24 mouse cellular contexts compared by ENCODE assay signal in genomic region chr16:88569732-88570131, GRCm38 (mm10). TPM values are rescaled to one million over a fixed set of nuclear protein-coding genes. Genes with fewer than 3 reads are reported as not detected.
"Had no signal": no experiment of that assay in that cellular context is flagged by ENCODE, and none has a peak within 500 bp of the region (broad histone marks: within the 10 kb centered on the region; RNA-seq: fewer than 3 reads in every experiment).

No protein-coding gene starts in this region.

- H3K9ac ChIP-seq: lung, embryonic 14.5 days; midbrain, embryonic 12.5 days; neural tube, embryonic 13.5 days; neural tube, embryonic 15.5 days had no signal

- H3K4me2 ChIP-seq: lung, embryonic 14.5 days; midbrain, embryonic 12.5 days; neural tube, embryonic 13.5 days; neural tube, embryonic 15.5 days had no signal

- ATAC-seq: midbrain, embryonic 16.5 days had no signal

- H3K36me3 ChIP-seq: midbrain, embryonic 12.5 days; neural tube, embryonic 13.5 days; neural tube, embryonic 15.5 days had no signal

- H3K4me1 ChIP-seq: midbrain, embryonic 12.5 days; neural tube, embryonic 13.5 days; neural tube, embryonic 15.5 days had no signal

- H3K4me3 ChIP-seq: midbrain, embryonic 12.5 days; myocyte; neural tube, embryonic 13.5 days; neural tube, embryonic 15.5 days had no signal

- H3K9me3 ChIP-seq: midbrain, embryonic 12.5 days; neural tube, embryonic 13.5 days; neural tube, embryonic 15.5 days had no signal

- DNase-seq: lung, adult 18-20 months; lung, embryonic 14.5 days; lung, postnatal 10 days; lung, postnatal 4 days; midbrain, embryonic 14.5 days; retina, postnatal 1 day; right cerebral cortex, adult 18-20 months; right cerebral cortex, postnatal 25 days; right cerebral cortex, postnatal 4 days; spleen, adult 18-20 months; thymus, adult 18-20 months; thymus, postnatal 14 days; thymus, postnatal 36 days had no signal

- H3K27ac ChIP-seq: midbrain, embryonic 12.5 days; neural tube, embryonic 13.5 days; neural tube, embryonic 15.5 days had no signal

- H3K27me3 ChIP-seq: midbrain, embryonic 12.5 days; neural tube, embryonic 13.5 days; neural tube, embryonic 15.5 days had no signal

RNA-seq across cellular contexts. Expression of gene Cldn8, which starts 6.7 kb away (rescaled TPM):
- polyA plus RNA-seq: midbrain, embryonic 14.5 days; midbrain, embryonic 16.5 days; myocyte; neural tube, embryonic 13.5 days; neural tube, embryonic 15.5 days had no signal

RNA-seq across cellular contexts. Expression of gene Krtap24-1, which starts 42.3 kb away (rescaled TPM):
- polyA plus RNA-seq: lung, embryonic 14.5 days; lung, embryonic 16.5 days; midbrain, embryonic 12.5 days; midbrain, embryonic 14.5 days; midbrain, embryonic 16.5 days; myocyte; neural tube, embryonic 11.5 days; neural tube, embryonic 13.5 days; neural tube, embryonic 15.5 days; small intestine, adult 2 months; stomach, embryonic 14.5 days; stomach, embryonic 16.5 days; thymus, postnatal 0 days had no signal

RNA-seq across cellular contexts. Expression of gene 2310079G19Rik, which starts 57.7 kb away (rescaled TPM):
- polyA plus RNA-seq: lung, embryonic 14.5 days; lung, embryonic 16.5 days; midbrain, embryonic 12.5 days; midbrain, embryonic 14.5 days; midbrain, embryonic 16.5 days; myocyte; neural tube, embryonic 11.5 days; neural tube, embryonic 13.5 days; neural tube, embryonic 15.5 days; small intestine, adult 2 months; stomach, embryonic 14.5 days; stomach, embryonic 16.5 days; thymus, postnatal 0 days had no signal
